Mouse (Mus musculus): Measurements from ENCODE around the gene Dlg1. TPM values are rescaled to one million over a fixed set of nuclear protein-coding genes. Genes with fewer than 3 reads are reported as not detected.
A peak's percentile ranks its signal among the peaks of the same experiment; 100 is the strongest.

Dlg1 gene
- total RNA-seq, 2 experiments from 2014 or later, result 59.5 to 60.6 TPM

DNA sequence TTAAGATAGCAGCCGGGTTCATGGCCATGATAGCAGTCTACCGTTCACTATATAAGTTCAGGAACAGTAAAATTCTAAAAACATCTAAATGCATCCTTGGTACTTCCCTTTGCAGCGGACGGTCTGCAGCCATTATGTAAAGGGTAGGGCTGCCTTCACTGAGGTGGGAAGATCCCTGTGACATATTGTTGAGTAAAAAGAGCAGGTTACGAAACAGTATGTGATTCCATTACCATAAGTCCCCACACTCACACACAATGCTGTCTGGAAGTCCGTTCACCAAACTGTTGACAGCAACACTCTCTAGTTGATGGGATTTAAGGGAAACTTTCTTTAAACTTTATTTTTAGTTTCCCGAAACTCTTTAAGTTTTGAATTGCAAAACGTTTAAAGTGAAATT, 240.0 kb downstream of the Dlg1 start:
- DNase-seq (ENCODE audit: low spot score), result no peak

- DNase-seq (ENCODE audit: low spot score), result no peak
Observed at GRCm38 (mm10) chr16:31905331-31905730, 242.1 kb downstream of the Dlg1 start.

- no peak for DNase-seq (ENCODE audit: low spot score)
Observed at GRCm38 (mm10) chr16:31905891-31906825, 242.9 kb downstream of the Dlg1 start.

DNA sequence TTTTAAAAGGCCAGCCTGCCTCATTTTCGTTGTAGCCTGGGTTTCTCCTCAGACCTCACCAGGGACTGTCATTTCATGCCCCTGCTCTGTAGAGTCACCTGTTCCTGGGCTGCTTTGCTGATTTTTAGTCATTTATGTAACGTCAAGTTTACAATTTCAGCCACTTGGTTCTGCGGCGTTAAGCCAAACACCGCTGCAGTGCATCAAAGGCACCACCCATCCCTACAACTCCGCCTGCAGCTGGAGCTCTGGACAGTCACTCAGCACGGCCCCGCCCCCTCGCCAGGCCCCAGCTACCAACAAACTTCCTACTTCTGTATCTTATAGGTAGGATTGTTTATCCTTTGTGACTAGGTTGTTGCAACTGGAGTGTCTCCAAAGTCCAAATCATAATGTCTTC, 243.7 kb downstream of the Dlg1 start:
- DNase-seq (ENCODE audit: low spot score), result peak; percentile 18

GRCm38 (mm10) chr16:31908959-31909358, 245.7 kb downstream of the Dlg1 start:
- DNase-seq (ENCODE audit: low spot score), result no peak

- no peak for DNase-seq (ENCODE audit: low spot score)
Observed at GRCm38 (mm10) chr16:31910281-31910847, 247.1 kb downstream of the Dlg1 start.

GRCm38 (mm10) chr16:31917776-31918175, 254.5 kb downstream of the Dlg1 start:
- no peak for DNase-seq (ENCODE audit: low spot score)

GRCm38 (mm10) chr16:31918248-31918724, 255.0 kb downstream of the Dlg1 start:
- peak; percentile 70 for DNase-seq (ENCODE audit: low spot score)

DNA sequence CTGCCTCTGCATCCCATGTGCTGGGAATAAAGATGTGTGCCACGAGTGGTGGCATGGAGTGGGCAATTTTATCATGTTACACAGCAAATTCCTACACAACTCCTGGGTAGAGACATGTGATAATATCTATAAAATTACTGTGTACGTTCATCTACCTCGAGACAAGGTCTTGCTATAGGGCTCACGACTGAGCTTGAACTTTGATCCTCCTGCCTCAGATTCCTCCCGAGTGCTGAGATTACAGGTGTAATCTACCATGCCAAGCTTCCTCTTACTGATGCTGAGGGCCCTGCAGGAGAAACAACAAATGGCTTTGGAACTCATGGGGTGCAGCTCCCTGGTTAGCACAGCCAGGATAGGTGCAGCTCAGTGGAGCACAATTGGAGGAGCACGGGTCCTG, 261.1 kb downstream of the Dlg1 start:
- DNase-seq (ENCODE audit: low spot score), result no peak

Other genes starting within 250 kb of the Dlg1 start
- 100 to 1,000 TPM in 1 of 2 experiments, 10 to 100 TPM in 1; 61.4 to 145 TPM for gene Bdh1, start 241.2 kb upstream of the Dlg1 start, total RNA-seq (2021)
- gene Meltf, start 215.4 kb downstream of the Dlg1 start, total RNA-seq (2021), result not detected

All from gastrocnemius, adult 18-20 months (tissue).